Mouse (Mus musculus): ENCODE results near the gene Igf1r. TPM values are rescaled to one million over a fixed set of nuclear protein-coding genes. Genes with fewer than 3 reads are reported as not detected.

The Igf1r gene
- total RNA-seq, 2 experiments from 2014 or later, result 52.7 to 54.3 TPM

- Histone ChIP-seq H3K27ac (no peak overlapping the region), H3K4me3 (no peak overlapping the region)
- no peak for TF ChIP-seq CTCF (IDR thresholded peaks at IDR 0.05)
- no peak for DNase-seq (ENCODE audit: extremely low spot score in 1 of 2, low spot score in 2 of 2)
- intact Hi-C loops (cut with DNase I), result no loop called here
Measured at GRCm38 (mm10) chr7:68061434-68061833, 108.8 kb downstream of the Igf1r start.

GRCm38 (mm10) chr7:68062170-68062848 lies 109.7 kb downstream of the Igf1r start:
- no peak overlapping the region for H3K27ac ChIP-seq
- intact Hi-C loops (cut with DNase I), result no loop called here
- no peak overlapping the region for H3K4me3 ChIP-seq
- no peak for DNase-seq (ENCODE audit: extremely low spot score in 1 of 2, low spot score in 2 of 2)
- no peak for TF ChIP-seq CTCF (IDR thresholded peaks at IDR 0.05)

GRCm38 (mm10) chr7:68062849-68063208 lies 110.2 kb downstream of the Igf1r start:
- intact Hi-C loops (cut with DNase I), result no loop called here
- no peak overlapping the region for H3K4me3 ChIP-seq
- H3K27ac ChIP-seq, result no peak overlapping the region
- no peak for DNase-seq (ENCODE audit: extremely low spot score in 1 of 2, low spot score in 2 of 2)
- TF ChIP-seq CTCF (IDR thresholded peaks at IDR 0.05), result no peak

GRCm38 (mm10) chr7:68063711-68064110 lies 111.1 kb downstream of the Igf1r start:
- TF ChIP-seq CTCF (IDR thresholded peaks at IDR 0.05), result no peak
- intact Hi-C loops (cut with DNase I), result no loop called here
- Histone ChIP-seq H3K27ac (no peak overlapping the region), H3K4me3 (no peak overlapping the region)
- no peak for DNase-seq (ENCODE audit: extremely low spot score in 1 of 2, low spot score in 2 of 2)

- TF ChIP-seq CTCF (IDR thresholded peaks at IDR 0.05), result no peak
- H3K4me3 ChIP-seq, result no peak overlapping the region
- intact Hi-C loops (cut with DNase I), result no loop called here
- no peak overlapping the region for H3K27ac ChIP-seq
- no peak for DNase-seq (ENCODE audit: extremely low spot score in 1 of 2, low spot score in 2 of 2)
Measured at GRCm38 (mm10) chr7:68064120-68064519, 111.5 kb downstream of the Igf1r start.

GRCm38 (mm10) chr7:68064647-68065362 lies 112.2 kb downstream of the Igf1r start:
- intact Hi-C loops (cut with DNase I), result no loop called here
- DNase-seq (ENCODE audit: extremely low spot score in 1 of 2, low spot score in 2 of 2), result no peak
- Histone ChIP-seq H3K4me3 (no peak overlapping the region), H3K27ac (peak overlapping the region; percentile 51)
- TF ChIP-seq CTCF (IDR thresholded peaks at IDR 0.05), result no peak

- no peak for TF ChIP-seq CTCF (IDR thresholded peaks at IDR 0.05)
- H3K4me3 ChIP-seq, result no peak overlapping the region
- no peak for DNase-seq (ENCODE audit: extremely low spot score in 1 of 2, low spot score in 2 of 2)
- intact Hi-C loops (cut with DNase I), result no loop called here
- H3K27ac ChIP-seq, result no peak overlapping the region
Measured at GRCm38 (mm10) chr7:68065904-68066303, 113.3 kb downstream of the Igf1r start.

- Histone ChIP-seq H3K4me3 (no peak overlapping the region), H3K27ac (no peak overlapping the region)
- TF ChIP-seq CTCF (IDR thresholded peaks at IDR 0.05), result no peak
- DNase-seq (ENCODE audit: extremely low spot score in 1 of 2, low spot score in 2 of 2), result no peak
- intact Hi-C loops (cut with DNase I), result no loop called here
Measured at GRCm38 (mm10) chr7:68067321-68067720, 114.7 kb downstream of the Igf1r start.

- H3K27ac ChIP-seq, result no peak overlapping the region
- intact Hi-C loops (cut with DNase I), result no loop called here
- TF ChIP-seq CTCF (IDR thresholded peaks at IDR 0.05), result no peak
- no peak overlapping the region for H3K4me3 ChIP-seq
- DNase-seq (ENCODE audit: extremely low spot score in 1 of 2, low spot score in 2 of 2), result no peak
Measured at GRCm38 (mm10) chr7:68069324-68069723, 116.7 kb downstream of the Igf1r start.

GRCm38 (mm10) chr7:68070030-68070429 lies 117.4 kb downstream of the Igf1r start:
- H3K27ac ChIP-seq, result no peak overlapping the region
- no peak for TF ChIP-seq CTCF (IDR thresholded peaks at IDR 0.05)
- intact Hi-C loops (cut with DNase I), result no loop called here

GRCm38 (mm10) chr7:68070626-68071025 lies 118.0 kb downstream of the Igf1r start:
- Histone ChIP-seq H3K4me3 (no peak overlapping the region), H3K27ac (no peak overlapping the region)
- TF ChIP-seq CTCF (IDR thresholded peaks at IDR 0.05), result peak; percentile 11
- peak; percentile 54 for DNase-seq (ENCODE audit: extremely low spot score in 1 of 2, low spot score in 2 of 2)
- intact Hi-C loops (cut with DNase I), result no loop called here

More at GRCm38 (mm10) chr7:68070030-68070429, 117.4 kb downstream of the Igf1r start:
- DNase-seq (ENCODE audit: extremely low spot score in 1 of 2, low spot score in 2 of 2), result no peak
- no peak overlapping the region for H3K4me3 ChIP-seq

GRCm38 (mm10) chr7:68071050-68071449 lies 118.4 kb downstream of the Igf1r start:
- TF ChIP-seq CTCF (IDR thresholded peaks at IDR 0.05), result no peak
- intact Hi-C loops (cut with DNase I), result no loop called here
- H3K27ac ChIP-seq, result no peak overlapping the region
- H3K4me3 ChIP-seq, result no peak overlapping the region
- no peak for DNase-seq (ENCODE audit: extremely low spot score in 1 of 2, low spot score in 2 of 2)

- intact Hi-C loops (cut with DNase I), result no loop called here
- no peak overlapping the region for H3K27ac ChIP-seq
- no peak overlapping the region for H3K4me3 ChIP-seq
- DNase-seq (ENCODE audit: extremely low spot score in 1 of 2, low spot score in 2 of 2), result no peak
- no peak for TF ChIP-seq CTCF (IDR thresholded peaks at IDR 0.05)
Measured at GRCm38 (mm10) chr7:68071749-68072148, 119.1 kb downstream of the Igf1r start.
